Mouse (Mus musculus) myocyte (in vitro differentiated cells): ENCODE measurements around the gene Sri.

Source experiments
- E2F4 ChIP-seq: IDR thresholded peaks from one replicate; pipeline ENCODE4 v1.6.1; 2011; ENCODE audit warnings: mild to moderate bottlenecking, control low read depth, moderate library complexity; ENCODE audit not compliant: insufficient read depth
- TCF12 ChIP-seq: IDR thresholded peaks from one replicate; pipeline ENCODE4 v1.6.1; 2011; ENCODE audit warnings: mild to moderate bottlenecking, control low read depth; ENCODE audit not compliant: poor library complexity, insufficient read depth, severe bottlenecking

GRCm38 (mm10) chr5:8013276-8013675 lies 32.6 kb upstream of the Sri start:
- TF ChIP-seq E2F4, result no peak
- no peak for TF ChIP-seq TCF12
